Mouse (Mus musculus): ENCODE measurements around the gene Best1.

DNA sequence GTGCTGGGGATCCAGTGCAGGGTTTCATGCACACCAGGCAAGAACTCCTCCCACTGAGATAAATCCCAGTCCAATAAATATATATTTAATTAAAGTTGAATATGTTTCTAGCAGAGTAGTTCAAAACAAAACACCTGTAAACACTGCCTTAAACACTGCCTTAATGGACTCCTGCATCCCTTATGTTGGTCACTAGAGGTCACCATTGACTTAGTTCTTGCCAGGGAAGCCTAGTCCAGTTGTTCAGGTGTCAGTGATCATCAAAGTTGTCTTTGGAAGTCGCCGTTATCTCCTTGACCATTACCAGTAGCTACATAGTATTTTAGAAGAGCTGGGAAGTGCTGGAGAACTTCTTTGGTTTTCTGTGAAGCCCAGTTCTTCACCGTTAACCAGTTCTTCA is 1.1 kb downstream of the Best1 start:
- TF ChIP-seq CTCF (IDR thresholded peaks at IDR 0.05; ENCODE audit: borderline replicate concordance, insufficient read depth, low read length) (peak; percentile 48; the same call in 1 of the 2 replicates), POLR2A (IDR thresholded peaks at IDR 0.05; ENCODE audit: low read depth, low read length) (no peak)
